Mouse (Mus musculus): Measurements from ENCODE around the gene Ndst2. TPM values are rescaled to one million over a fixed set of nuclear protein-coding genes. Genes with fewer than 3 reads are reported as not detected.
A peak's percentile ranks its signal among the peaks of the same experiment; 100 is the strongest.

The Ndst2 gene
- 27.9 and 30.5 TPM in 2 replicates for polyA plus RNA-seq (2015; fragmentation: Nextera tagmentation; extraction: Ambion mirVana)

DNA sequence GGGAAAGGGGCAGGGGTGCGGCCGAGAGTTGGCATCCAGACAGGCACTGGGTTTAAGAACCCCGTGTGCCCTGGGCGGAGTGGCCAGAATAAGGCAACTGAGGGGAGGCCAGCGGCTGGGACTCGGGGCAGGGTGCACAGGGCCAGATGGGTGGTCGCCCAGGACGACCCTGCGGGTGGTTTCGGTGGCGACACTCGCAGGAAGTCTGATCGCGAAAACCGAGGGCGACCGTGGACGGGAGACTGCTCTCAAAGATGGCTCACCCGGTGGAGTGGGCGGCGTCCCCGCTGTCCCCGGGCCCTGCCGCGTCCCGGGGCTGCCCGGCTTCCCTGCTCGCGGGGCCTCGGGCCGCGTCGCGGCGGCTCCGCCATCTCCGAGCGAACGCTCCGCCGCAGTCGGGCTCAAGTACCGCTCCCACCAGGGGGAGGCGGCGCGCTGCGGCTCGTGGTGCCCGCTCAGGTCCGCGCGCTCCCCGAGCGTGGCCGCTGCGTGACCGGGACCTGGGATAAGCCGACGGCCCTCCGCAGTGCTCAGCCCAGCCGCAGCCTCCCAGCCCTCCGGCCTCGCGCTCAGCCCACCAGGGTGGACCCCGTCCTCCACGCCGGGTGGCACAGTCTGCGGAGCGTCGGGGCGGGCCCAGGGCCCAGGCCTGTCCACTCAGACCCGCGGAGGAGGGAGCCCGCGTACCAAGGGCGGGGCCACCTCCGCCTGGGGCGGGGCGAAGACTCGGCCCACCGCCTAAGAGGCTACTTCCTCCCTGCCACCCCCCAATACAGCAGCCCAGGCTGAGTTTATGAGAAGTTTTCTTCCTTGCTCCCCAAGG is at the start of gene Ndst2:
TSS of gene Ndst2 (minus strand) at position 611 of the 823 bp plus-strand sequence.
- Histone ChIP-seq H3K36me3 (peaks cover 71% of the 10 kb centered on the region), H3K4me3 (peak within 1 kb of the TSS; percentile 82), H3K9me3 (no peaks in the 10 kb centered on the region), H3K27ac (peak within 1 kb of the TSS; percentile 91), H3K4me1 (peaks cover 26% of the 10 kb centered on the region), H3K9ac (peak within 1 kb of the TSS; percentile 88), H3K27me3 (no peaks in the 10 kb centered on the region), H3K4me2 (replicated peaks) (peak within 1 kb of the TSS; percentile 94)
- ATAC-seq (ENCODE audit: low FRiP score, low read depth) = peak; percentile 98
- under 1% methylated on average over 72 of the region's 81 CpGs for WGBS

GRCm38 (mm10) chr14:20783526-20783925 is 49.2 kb upstream of the Ndst2 start:
- Histone ChIP-seq H3K27ac (no peak overlapping the region), H3K9ac (no peak overlapping the region), H3K36me3 (peaks cover 95% of the 10 kb centered on the region), H3K4me3 (no peak overlapping the region), H3K27me3 (no peaks in the 10 kb centered on the region), H3K4me2 (replicated peaks) (no peak overlapping the region), H3K9me3 (no peaks in the 10 kb centered on the region), H3K4me1 (peaks cover 24% of the 10 kb centered on the region)
- ATAC-seq (ENCODE audit: low FRiP score, low read depth) = no peak
- 91% methylated on average over 6 of the region's 6 CpGs for WGBS

GRCm38 (mm10) chr14:20782860-20783259 is 48.5 kb upstream of the Ndst2 start:
- no peak overlapping the region for H3K4me2 ChIP-seq (replicated peaks)
- no peak overlapping the region for H3K27ac ChIP-seq
- H3K36me3 ChIP-seq = peaks cover 95% of the 10 kb centered on the region
- H3K4me3 ChIP-seq = no peak overlapping the region
- H3K9me3 ChIP-seq = no peaks in the 10 kb centered on the region
- H3K4me1 ChIP-seq = peaks cover 23% of the 10 kb centered on the region
- no peak for ATAC-seq (ENCODE audit: low FRiP score, low read depth)
- H3K9ac ChIP-seq = no peak overlapping the region
- no peaks in the 10 kb centered on the region for H3K27me3 ChIP-seq
- 88% methylated on average over 7 of the region's 7 CpGs for WGBS

DNA sequence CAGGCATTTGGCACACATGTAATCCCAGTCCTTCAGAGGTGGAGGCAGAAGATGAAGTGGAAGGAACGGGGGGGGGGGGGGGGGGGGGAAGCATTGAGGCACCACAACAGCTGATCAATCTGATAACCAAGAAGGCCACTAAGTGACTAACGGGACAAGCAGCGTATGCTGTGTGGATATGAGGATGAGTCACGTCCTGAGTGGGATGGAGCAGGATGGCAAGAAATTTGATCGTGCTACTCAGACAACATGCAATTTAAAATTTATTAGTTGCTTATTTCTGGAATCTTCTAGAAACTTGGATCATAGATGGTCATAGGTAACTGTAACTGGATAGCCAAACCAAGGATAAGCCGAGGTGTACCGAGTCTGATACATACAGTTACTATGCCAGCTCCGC is 45.9 kb upstream of the Ndst2 start:
- Histone ChIP-seq H3K4me1 (peaks cover 14% of the 10 kb centered on the region), H3K9ac (no peak overlapping the region), H3K27ac (no peak overlapping the region), H3K27me3 (no peaks in the 10 kb centered on the region), H3K36me3 (peaks cover 80% of the 10 kb centered on the region), H3K9me3 (no peaks in the 10 kb centered on the region), H3K4me3 (no peak overlapping the region), H3K4me2 (replicated peaks) (no peak overlapping the region)
- ATAC-seq (ENCODE audit: low FRiP score, low read depth) = no peak
- WGBS = 94% methylated on average over 8 of the region's 8 CpGs

DNA sequence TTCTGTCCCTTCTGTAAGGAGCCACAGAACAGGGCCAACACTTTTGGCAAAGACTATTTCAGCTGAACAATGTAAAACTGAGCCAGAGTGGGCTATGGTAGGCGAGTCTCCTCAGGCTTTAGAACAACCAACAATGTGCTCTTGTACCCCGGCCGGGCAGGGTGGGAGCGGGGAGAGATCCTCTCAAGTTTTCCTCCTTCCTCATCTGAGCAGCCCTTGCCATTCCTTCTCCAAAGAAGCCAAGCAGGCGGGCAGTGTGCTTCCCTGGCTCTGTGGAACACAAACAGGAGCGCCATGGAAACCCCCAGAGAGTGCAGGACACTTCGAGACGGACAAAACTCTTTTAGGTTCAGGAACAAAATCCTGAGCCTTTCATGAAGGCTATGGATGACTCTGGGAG is 44.1 kb upstream of the Ndst2 start:
- Histone ChIP-seq H3K4me2 (replicated peaks) (no peak overlapping the region), H3K27me3 (no peaks in the 10 kb centered on the region), H3K4me3 (no peak overlapping the region), H3K9me3 (no peaks in the 10 kb centered on the region), H3K9ac (no peak overlapping the region), H3K27ac (no peak overlapping the region), H3K36me3 (peaks cover 63% of the 10 kb centered on the region), H3K4me1 (peaks cover 18% of the 10 kb centered on the region)
- no peak for ATAC-seq (ENCODE audit: low FRiP score, low read depth)
- 96% methylated on average over 8 of the region's 8 CpGs for WGBS

GRCm38 (mm10) chr14:20775661-20776060 is 41.3 kb upstream of the Ndst2 start:
- Histone ChIP-seq H3K4me3 (no peak overlapping the region), H3K4me1 (peaks cover 18% of the 10 kb centered on the region), H3K27ac (no peak overlapping the region), H3K36me3 (peaks cover 56% of the 10 kb centered on the region), H3K9me3 (no peaks in the 10 kb centered on the region), H3K27me3 (no peaks in the 10 kb centered on the region), H3K4me2 (replicated peaks) (no peak overlapping the region), H3K9ac (no peak overlapping the region)
- 43% methylated on average over 6 of the region's 6 CpGs for WGBS
- no peak for ATAC-seq (ENCODE audit: low FRiP score, low read depth)

DNA sequence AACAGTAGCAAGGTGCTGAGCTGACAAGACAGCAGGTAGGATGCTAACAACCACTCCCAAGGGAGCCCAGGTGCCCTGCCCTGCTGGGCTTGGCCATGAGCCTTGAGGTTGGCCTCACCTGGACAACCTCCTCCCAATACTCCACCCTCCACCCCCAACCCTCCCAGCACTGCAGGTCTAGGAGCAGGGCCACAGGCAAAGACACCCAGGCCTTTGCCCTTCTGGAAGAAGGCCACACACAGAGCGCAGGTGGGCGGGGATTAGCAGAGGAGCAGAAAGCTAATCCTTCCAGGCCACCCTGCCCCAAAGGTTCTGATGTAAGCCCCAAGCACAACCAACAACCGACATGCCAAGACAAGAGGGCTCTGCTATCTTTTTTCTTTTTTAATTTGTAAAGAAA is 39.0 kb upstream of the Ndst2 start:
- WGBS = 60% methylated on average over 3 of the region's 3 CpGs
- Histone ChIP-seq H3K4me3 (no peak overlapping the region), H3K36me3 (peaks cover 57% of the 10 kb centered on the region), H3K9me3 (no peaks in the 10 kb centered on the region), H3K27ac (no peak overlapping the region), H3K4me2 (replicated peaks) (no peak overlapping the region), H3K9ac (no peak overlapping the region), H3K4me1 (peaks cover 21% of the 10 kb centered on the region), H3K27me3 (no peaks in the 10 kb centered on the region)
- ATAC-seq (ENCODE audit: low FRiP score, low read depth) = no peak

DNA sequence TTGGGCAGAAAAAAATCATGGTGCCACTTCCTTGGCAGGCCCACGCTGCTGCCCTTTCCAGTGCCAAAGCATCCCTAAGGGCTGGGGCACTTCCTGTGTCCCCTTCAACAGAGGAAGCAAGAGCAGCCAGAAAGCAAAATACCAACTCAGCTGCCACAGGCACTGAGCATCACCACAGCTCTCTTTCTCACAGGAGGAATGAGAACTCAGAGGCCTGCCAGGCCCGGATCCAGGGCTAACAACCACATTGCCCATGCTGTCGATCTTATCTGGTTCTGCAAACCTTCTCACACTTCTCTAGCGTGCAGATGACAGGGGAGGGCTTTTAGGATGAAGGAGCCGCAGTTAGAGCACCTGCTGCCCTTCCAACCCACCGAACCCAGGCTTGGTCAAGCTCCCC is 38.4 kb upstream of the Ndst2 start:
- Histone ChIP-seq H3K4me2 (replicated peaks) (no peak overlapping the region), H3K27ac (no peak overlapping the region), H3K27me3 (no peaks in the 10 kb centered on the region), H3K4me3 (no peak overlapping the region), H3K4me1 (peaks cover 21% of the 10 kb centered on the region), H3K9ac (no peak overlapping the region), H3K36me3 (peaks cover 57% of the 10 kb centered on the region), H3K9me3 (no peaks in the 10 kb centered on the region)
- no peak for ATAC-seq (ENCODE audit: low FRiP score, low read depth)
- 80% methylated on average over 6 of the region's 6 CpGs for WGBS

- H3K4me2 ChIP-seq (replicated peaks) = no peak overlapping the region
- no peak overlapping the region for H3K9ac ChIP-seq
- H3K27me3 ChIP-seq = no peaks in the 10 kb centered on the region
- no peak overlapping the region for H3K27ac ChIP-seq
- H3K36me3 ChIP-seq = peaks cover 49% of the 10 kb centered on the region
- ATAC-seq (ENCODE audit: low FRiP score, low read depth) = no peak
- WGBS = 83% methylated on average over 3 of the region's 3 CpGs
- H3K4me1 ChIP-seq = peaks cover 21% of the 10 kb centered on the region
- H3K4me3 ChIP-seq = no peak overlapping the region
- H3K9me3 ChIP-seq = no peaks in the 10 kb centered on the region
These were observed 37.6 kb upstream of the Ndst2 start for GRCm38 (mm10) chr14:20771941-20772340.

- no peaks in the 10 kb centered on the region for H3K27me3 ChIP-seq
- H3K4me3 ChIP-seq = no peak overlapping the region
- WGBS = 68% methylated on average over 5 of the region's 5 CpGs
- no peak overlapping the region for H3K4me2 ChIP-seq (replicated peaks)
- peaks cover 7% of the 10 kb centered on the region for H3K4me1 ChIP-seq
- peaks cover 70% of the 10 kb centered on the region for H3K36me3 ChIP-seq
- no peak overlapping the region for H3K27ac ChIP-seq
- ATAC-seq (ENCODE audit: low FRiP score, low read depth) = no peak
- H3K9me3 ChIP-seq = no peaks in the 10 kb centered on the region
- H3K9ac ChIP-seq = no peak overlapping the region
These were observed 34.2 kb upstream of the Ndst2 start for GRCm38 (mm10) chr14:20768581-20768980.

GRCm38 (mm10) chr14:20767936-20768335 is 33.6 kb upstream of the Ndst2 start:
- no peak for ATAC-seq (ENCODE audit: low FRiP score, low read depth)
- 90% methylated on average over 7 of the region's 7 CpGs for WGBS
- H3K9ac ChIP-seq = no peak overlapping the region
- no peak overlapping the region for H3K27ac ChIP-seq
- H3K4me1 ChIP-seq = peaks cover 7% of the 10 kb centered on the region
- H3K9me3 ChIP-seq = no peaks in the 10 kb centered on the region
- no peaks in the 10 kb centered on the region for H3K27me3 ChIP-seq
- H3K4me2 ChIP-seq (replicated peaks) = no peak overlapping the region
- peaks cover 75% of the 10 kb centered on the region for H3K36me3 ChIP-seq
- no peak overlapping the region for H3K4me3 ChIP-seq

DNA sequence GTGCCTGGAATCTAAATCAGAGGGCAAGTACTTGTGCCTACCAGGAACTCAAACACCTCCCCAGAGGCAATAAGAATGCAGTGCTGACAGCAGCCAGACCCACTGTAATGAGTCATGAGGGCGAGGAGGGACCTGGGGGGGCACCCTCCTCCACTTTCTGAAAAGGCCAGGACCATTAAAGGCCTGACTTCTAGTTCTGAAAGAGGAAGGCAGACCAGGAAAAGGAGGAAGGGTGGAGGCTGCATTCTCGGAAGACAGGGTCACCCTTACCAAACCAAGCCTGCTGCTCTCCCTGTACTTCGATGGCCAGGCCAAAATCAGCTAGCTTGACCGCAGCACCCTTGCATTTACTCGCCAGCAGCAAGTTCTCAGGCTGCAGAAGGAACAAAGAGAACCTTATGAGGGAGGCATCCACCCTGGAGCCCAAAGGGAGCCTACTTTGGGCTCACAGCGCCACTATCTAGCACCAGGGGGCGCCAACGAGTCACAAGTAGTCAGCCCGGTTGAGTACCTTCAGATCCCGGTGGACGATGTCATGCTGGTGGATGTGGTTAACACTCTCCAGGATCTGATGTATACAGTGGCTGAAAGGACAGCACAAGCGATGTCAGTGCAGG is 31.4 kb upstream of the Ndst2 start:
- Histone ChIP-seq H3K27me3 (no peaks in the 10 kb centered on the region), H3K4me3 (no peak overlapping the region), H3K4me1 (peaks cover 7% of the 10 kb centered on the region), H3K27ac (peak overlapping the region; percentile 55; the same call in 1 of the 2 replicates), H3K4me2 (replicated peaks) (no peak overlapping the region), H3K36me3 (peaks cover 80% of the 10 kb centered on the region), H3K9ac (no peak overlapping the region), H3K9me3 (no peaks in the 10 kb centered on the region)
- peak; percentile 83 for ATAC-seq (ENCODE audit: low FRiP score, low read depth)
- WGBS = 26% methylated on average over 12 of the region's 12 CpGs
